ENCODE assay signal across 15 mouse cellular contexts in genomic region chr8:128268010-128268409, GRCm38 (mm10).
DNase-seq lines count a peak whose midpoint lies in the region; ATAC-seq and TF ChIP-seq lines count a peak whose summit lies in the region.
"Had no signal": no experiment of that assay in that cellular context is flagged by ENCODE, and none has a peak within 500 bp of the region (broad histone marks: within the 10 kb centered on the region; RNA-seq: fewer than 3 reads in every experiment).

No protein-coding gene starts in this region.

- WGBS in heart, adult 2 months = 50% methylated on average over 3 of the region's 3 CpGs
- 49% methylated on average over 3 of the region's 3 CpGs for WGBS in liver, postnatal 0 days (ENCODE audit: insufficient replicate concordance)
- 51% methylated on average over 3 of the region's 3 CpGs for WGBS in liver, embryonic 11.5 days
- whole genome bisulfite sequencing in heart, embryonic 15.5 days = 73% methylated on average over 3 of the region's 3 CpGs

- no peak for DNase-seq in heart, adult 2 months
- DNase-seq in heart, postnatal 14 days = no peak
- DNase-seq in liver, postnatal 0 days = no peak
- DNase-seq in liver, embryonic 11.5 days (ENCODE audit: low spot score) = no peak
- no peak for DNase-seq in embryo, embryonic 10 days (ENCODE audit: low spot score)
- no peak for DNase-seq in urinary bladder, postnatal 10 days (ENCODE audit: low spot score)
- DNase-seq: adrenal gland, postnatal 25 days; cerebellum, adult 2 months; layer of hippocampus, postnatal 36 days; thymus, postnatal 14 days had no signal

- H3K4me3 ChIP-seq in heart, adult 2 months = no peak overlapping the region
- H3K4me3 ChIP-seq in liver, postnatal 0 days (ENCODE audit: low read depth, low read length) = no peak overlapping the region
- H3K4me3 ChIP-seq in liver, embryonic 11.5 days (ENCODE audit: low read depth, low read length) = no peak overlapping the region
- H3K4me3 ChIP-seq in heart, embryonic 15.5 days = no peak overlapping the region
- peak overlapping the region; percentile 3 for H3K4me3 ChIP-seq in megakaryocyte, embryonic 14.5 days (replicated peaks)
- H3K4me3 ChIP-seq: embryonic facial prominence, embryonic 13.5 days; hindbrain, embryonic 15.5 days; liver, embryonic 12.5 days had no signal

- no peak for ATAC-seq in liver, postnatal 0 days
- no peak for ATAC-seq in liver, embryonic 11.5 days (replicated peaks; ENCODE audit: low FRiP score)
- no peak for ATAC-seq in heart, embryonic 15.5 days (replicated peaks; ENCODE audit: insufficient number of reproducible peaks, insufficient read depth, low FRiP score, low read depth)
- ATAC-seq: liver, embryonic 12.5 days had no signal

- H3K79me2 ChIP-seq in heart, adult 2 months (replicated peaks; ENCODE audit: control insufficient read depth, insufficient read depth, low read length) = no peaks in the 10 kb centered on the region

- TF ChIP-seq POLR2A in heart, adult 2 months (IDR thresholded peaks at IDR 0.05; ENCODE audit: insufficient read depth, low read depth, low read length) = no peak

- H3K27me3 ChIP-seq in heart, adult 2 months (ENCODE audit: control insufficient read depth, insufficient read depth, low read length) = no peaks in the 10 kb centered on the region
- H3K27me3 ChIP-seq in liver, postnatal 0 days (ENCODE audit: insufficient read depth, low read length) = no peaks in the 10 kb centered on the region
- no peaks in the 10 kb centered on the region for H3K27me3 ChIP-seq in liver, embryonic 11.5 days (replicated peaks; ENCODE audit: control insufficient read depth, insufficient read depth, low read length)
- H3K27me3 ChIP-seq in heart, embryonic 15.5 days = no peaks in the 10 kb centered on the region
- peaks cover 2% of the 10 kb centered on the region for H3K27me3 ChIP-seq in megakaryocyte, embryonic 14.5 days (replicated peaks)
- H3K27me3 ChIP-seq: embryonic facial prominence, embryonic 13.5 days; hindbrain, embryonic 15.5 days; liver, embryonic 12.5 days had no signal

- no peaks in the 10 kb centered on the region for H3K9me3 ChIP-seq in liver, postnatal 0 days (ENCODE audit: low read length)
- no peaks in the 10 kb centered on the region for H3K9me3 ChIP-seq in liver, embryonic 11.5 days (ENCODE audit: control insufficient read depth, low read length)
- H3K9me3 ChIP-seq in heart, embryonic 15.5 days (replicated peaks) = no peaks in the 10 kb centered on the region
- no peaks in the 10 kb centered on the region for H3K9me3 ChIP-seq in megakaryocyte, embryonic 14.5 days
- H3K9me3 ChIP-seq: embryonic facial prominence, embryonic 13.5 days; hindbrain, embryonic 15.5 days; liver, embryonic 12.5 days had no signal

- intact Hi-C loops in heart, adult 2 months (cut with DNase I) = loop anchor here (5.0 kb wide), 1 partner anchor 224 kb away; no protein-coding TSS in a partner anchor
- intact Hi-C loops in heart, postnatal 14 days (cut with DNase I) = no loop called here

- H3K9ac ChIP-seq in heart, adult 2 months (ENCODE audit: low read depth, low read length) = no peak overlapping the region
- no peak overlapping the region for H3K9ac ChIP-seq in liver, postnatal 0 days (replicated peaks)
- no peak overlapping the region for H3K9ac ChIP-seq in liver, embryonic 11.5 days (ENCODE audit: low read depth, low read length)
- H3K9ac ChIP-seq in heart, embryonic 15.5 days = no peak overlapping the region
- H3K9ac ChIP-seq: embryonic facial prominence, embryonic 13.5 days; hindbrain, embryonic 15.5 days; liver, embryonic 12.5 days had no signal

- H3K27ac ChIP-seq in heart, adult 2 months = peak overlapping the region; percentile 50
- H3K27ac ChIP-seq in liver, postnatal 0 days (ENCODE audit: low read depth) = peak overlapping the region; percentile 23; the same call in 1 of the 2 replicates
- no peak overlapping the region for H3K27ac ChIP-seq in liver, embryonic 11.5 days (ENCODE audit: low read depth, low read length)
- peak overlapping the region; percentile 72 for H3K27ac ChIP-seq in heart, embryonic 15.5 days
- H3K27ac ChIP-seq: embryonic facial prominence, embryonic 13.5 days; liver, embryonic 12.5 days had no signal

- H3K36me3 ChIP-seq in heart, adult 2 months (ENCODE audit: control insufficient read depth, insufficient read depth, low read length) = peaks cover 5% of the 10 kb centered on the region
- no peaks in the 10 kb centered on the region for H3K36me3 ChIP-seq in liver, postnatal 0 days (replicated peaks; ENCODE audit: insufficient read depth, low read length)
- no peaks in the 10 kb centered on the region for H3K36me3 ChIP-seq in liver, embryonic 11.5 days (ENCODE audit: control insufficient read depth, insufficient read depth, low read length)
- H3K36me3 ChIP-seq in heart, embryonic 15.5 days = no peaks in the 10 kb centered on the region
- H3K36me3 ChIP-seq in megakaryocyte, embryonic 14.5 days (replicated peaks; ENCODE audit: low read length) = no peaks in the 10 kb centered on the region
- H3K36me3 ChIP-seq: embryonic facial prominence, embryonic 13.5 days; hindbrain, embryonic 15.5 days; liver, embryonic 12.5 days had no signal

- H3K4me1 ChIP-seq in heart, adult 2 months (ENCODE audit: control insufficient read depth, insufficient read depth, low read length) = peaks cover 15% of the 10 kb centered on the region
- H3K4me1 ChIP-seq in liver, postnatal 0 days (ENCODE audit: insufficient read depth) = no peaks in the 10 kb centered on the region
- H3K4me1 ChIP-seq in liver, embryonic 11.5 days (replicated peaks; ENCODE audit: control insufficient read depth, insufficient read depth, low read length) = peaks cover 10% of the 10 kb centered on the region
- H3K4me1 ChIP-seq in heart, embryonic 15.5 days (replicated peaks) = peaks cover 36% of the 10 kb centered on the region
- peaks cover 46% of the 10 kb centered on the region for H3K4me1 ChIP-seq in megakaryocyte, embryonic 14.5 days

- TF ChIP-seq CTCF in heart, adult 2 months (IDR thresholded peaks at IDR 0.05) = no peak
- TF ChIP-seq CTCF in liver, postnatal 0 days (IDR thresholded peaks at IDR 0.05; ENCODE audit: low read depth) = no peak

- no peak overlapping the region for H3K4me2 ChIP-seq in liver, postnatal 0 days (ENCODE audit: low read depth, low read length)
- no peak overlapping the region for H3K4me2 ChIP-seq in liver, embryonic 11.5 days
- H3K4me2 ChIP-seq in heart, embryonic 15.5 days = peak overlapping the region; percentile 11; the same call in 1 of the 2 replicates
- H3K4me2 ChIP-seq: embryonic facial prominence, embryonic 13.5 days; hindbrain, embryonic 15.5 days; liver, embryonic 12.5 days had no signal

- TF ChIP-seq EP300 in heart, adult 2 months (IDR thresholded peaks at IDR 0.05; ENCODE audit: insufficient read depth, low read depth, low read length) = no peak
- no peak for TF ChIP-seq EP300 in liver, postnatal 0 days (IDR thresholded peaks at IDR 0.05; ENCODE audit: low read depth)
